Mouse (Mus musculus): ENCODE results near the gene Mtrf1l.

DNA sequence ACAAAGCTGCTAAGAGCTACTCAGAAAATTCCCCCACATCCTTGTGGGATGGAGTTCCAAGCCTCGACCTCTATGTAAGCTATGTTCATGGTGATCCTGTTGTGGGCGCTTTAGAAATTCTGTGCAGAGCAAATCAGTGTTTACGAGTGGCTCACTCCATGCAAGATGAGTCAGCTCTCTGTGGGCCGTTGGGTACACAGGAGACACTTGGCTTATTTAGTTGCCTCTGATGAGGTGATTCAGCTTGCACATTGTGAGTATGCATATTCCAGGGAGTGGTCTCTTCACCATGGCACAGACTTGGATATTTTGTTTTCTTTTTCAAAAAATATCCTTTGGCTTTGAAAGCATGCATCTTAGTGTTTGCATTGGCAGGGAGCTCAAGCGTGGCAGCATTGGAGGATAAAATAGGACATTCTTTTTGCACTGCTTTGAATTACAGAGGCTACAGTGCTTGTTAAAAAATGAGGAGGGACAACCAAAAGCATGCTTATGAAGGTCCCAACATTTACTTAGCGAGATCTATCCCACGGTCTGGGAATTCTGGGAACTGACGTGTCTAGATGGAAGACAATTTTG, 29.7 kb upstream of the Mtrf1l start:
- TF ChIP-seq BHLHE40 (IDR thresholded peaks at IDR 0.05; ENCODE audit: low read depth, low read length) (no peak), CTCF (conservative IDR thresholded peaks at IDR 0.05 in 1 of 2, IDR thresholded peaks at IDR 0.05 in 1 of 2; ENCODE audit: low read depth in 2 of 2, low read length in 2 of 2) (no peak), CHD2 (IDR thresholded peaks at IDR 0.05; ENCODE audit: low read length) (no peak), KAT2A (IDR thresholded peaks at IDR 0.05; ENCODE audit: insufficient replicate concordance, low read length) (no peak), POLR2A (IDR thresholded peaks at IDR 0.05; ENCODE audit: low read depth, low read length) (no peak), POLR2AphosphoS2 (IDR thresholded peaks at IDR 0.05; ENCODE audit: low read depth, low read length) (no peak)

All from CH12.LX (cell line).